Mouse (Mus musculus) heart, adult 11 months (tissue): ENCODE measurements around the gene Neurl4.

Source experiments
- DNase-seq: peaks from one replicate; pipeline ENCODE4 v3.0.0; 2022

Gene Neurl4

DNA sequence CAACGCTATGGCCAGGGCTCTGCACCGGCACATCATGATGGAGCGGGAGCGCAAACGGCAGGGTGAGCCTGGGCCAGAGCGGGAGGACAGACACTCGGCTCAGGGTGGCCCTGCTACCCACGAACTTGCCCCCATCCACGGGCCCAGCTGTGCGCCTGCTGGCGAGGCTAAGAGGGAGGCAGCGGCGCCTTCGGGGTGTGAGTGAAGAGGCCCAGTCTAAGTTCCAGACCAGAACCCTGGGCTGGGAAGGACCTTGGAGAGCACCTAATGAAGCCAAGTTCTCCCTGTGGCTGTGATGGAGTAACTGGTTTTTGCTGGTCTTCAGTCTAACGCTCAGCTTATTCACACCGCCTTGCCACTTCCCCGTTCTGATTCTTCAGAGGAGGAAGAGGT lies 13.5 kb downstream of the Neurl4 start:
- no peak for DNase-seq

DNA sequence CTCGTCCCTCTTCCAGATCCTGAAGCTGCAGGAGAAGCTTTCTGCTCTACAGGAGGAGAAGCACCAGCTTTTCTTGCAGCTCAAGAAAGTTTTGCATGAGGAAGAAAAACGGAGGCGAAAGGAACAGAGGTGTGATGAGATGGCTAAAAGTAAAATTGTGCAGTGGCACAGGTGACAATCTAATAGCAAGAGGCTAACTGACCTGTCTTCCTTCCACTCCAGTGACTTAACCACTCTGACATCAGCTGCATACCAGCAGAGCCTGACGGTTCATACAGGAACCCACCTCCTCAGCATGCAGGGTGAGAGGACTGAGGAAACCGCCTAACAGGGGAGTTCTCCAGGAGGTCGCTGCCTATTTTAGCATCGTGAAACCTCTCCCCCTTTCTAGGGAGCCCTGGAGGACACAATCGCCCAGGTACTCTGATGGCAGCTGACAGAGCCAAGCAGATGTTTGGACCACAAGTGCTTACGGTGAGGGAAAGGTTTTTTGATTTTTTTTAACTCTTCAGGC lies 14.1 kb downstream of the Neurl4 start:
- DNase-seq, result no peak

DNA sequence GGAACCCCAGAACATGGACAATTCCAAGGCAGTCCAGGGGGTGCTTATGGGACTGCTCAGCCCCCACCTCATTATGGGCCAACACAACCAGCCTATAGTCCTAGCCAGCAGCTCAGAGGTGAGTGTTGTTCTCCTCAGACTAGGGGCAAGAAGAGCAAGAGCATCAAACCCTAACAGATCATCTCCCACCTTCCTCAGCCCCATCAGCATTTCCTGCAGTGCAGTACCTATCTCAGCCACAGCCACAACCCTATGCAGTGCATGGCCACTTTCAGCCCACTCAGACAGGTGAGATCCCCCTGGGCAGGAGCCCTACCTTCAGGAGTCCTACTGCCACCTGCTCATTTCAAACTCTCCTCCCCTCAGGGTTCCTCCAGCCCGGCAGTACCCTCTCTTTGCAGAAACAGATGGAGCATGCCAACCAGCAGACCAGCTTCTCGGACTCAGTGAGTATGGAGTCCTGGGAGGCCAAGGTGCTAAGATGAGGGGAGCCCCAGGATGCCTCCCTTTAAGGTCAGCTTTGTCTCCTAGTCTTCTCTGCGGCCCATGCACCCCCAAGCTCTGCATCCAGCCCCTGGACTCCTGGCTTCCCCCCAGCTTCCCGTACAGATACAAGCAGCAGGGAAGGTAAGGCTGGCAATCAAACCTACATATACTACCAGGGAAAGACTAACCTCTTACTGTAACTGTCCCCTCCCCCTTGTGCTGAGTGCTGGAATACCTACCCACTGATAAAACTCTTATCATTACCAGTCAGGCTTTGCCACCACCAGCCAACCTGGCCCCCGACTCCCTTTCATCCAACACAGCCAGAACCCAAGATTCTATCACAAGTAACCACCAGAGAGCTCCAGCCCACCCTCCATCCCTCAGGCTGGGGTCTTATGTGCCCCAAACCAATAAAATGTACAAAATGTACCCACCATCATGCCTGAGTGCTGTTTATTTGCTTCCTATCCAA lies 15.1 kb downstream of the Neurl4 start:
- peak; percentile 90 for DNase-seq

GRCm38 (mm10) chr11:69916652-69917378 lies 15.9 kb downstream of the Neurl4 start:
- peak; percentile 91 for DNase-seq

GRCm38 (mm10) chr11:69917379-69917948 lies 16.6 kb downstream of the Neurl4 start:
- DNase-seq, result peak; percentile 76

GRCm38 (mm10) chr11:69918118-69918517 lies 17.2 kb downstream of the Neurl4 start:
- no peak for DNase-seq

GRCm38 (mm10) chr11:69919053-69919452 lies 18.2 kb downstream of the Neurl4 start:
- DNase-seq, result peak; percentile 90

GRCm38 (mm10) chr11:69919661-69920265 lies 18.9 kb downstream of the Neurl4 start:
- DNase-seq, result peak; percentile 99

GRCm38 (mm10) chr11:69920266-69921031 lies 19.6 kb downstream of the Neurl4 start:
- peak; percentile 98 for DNase-seq

DNA sequence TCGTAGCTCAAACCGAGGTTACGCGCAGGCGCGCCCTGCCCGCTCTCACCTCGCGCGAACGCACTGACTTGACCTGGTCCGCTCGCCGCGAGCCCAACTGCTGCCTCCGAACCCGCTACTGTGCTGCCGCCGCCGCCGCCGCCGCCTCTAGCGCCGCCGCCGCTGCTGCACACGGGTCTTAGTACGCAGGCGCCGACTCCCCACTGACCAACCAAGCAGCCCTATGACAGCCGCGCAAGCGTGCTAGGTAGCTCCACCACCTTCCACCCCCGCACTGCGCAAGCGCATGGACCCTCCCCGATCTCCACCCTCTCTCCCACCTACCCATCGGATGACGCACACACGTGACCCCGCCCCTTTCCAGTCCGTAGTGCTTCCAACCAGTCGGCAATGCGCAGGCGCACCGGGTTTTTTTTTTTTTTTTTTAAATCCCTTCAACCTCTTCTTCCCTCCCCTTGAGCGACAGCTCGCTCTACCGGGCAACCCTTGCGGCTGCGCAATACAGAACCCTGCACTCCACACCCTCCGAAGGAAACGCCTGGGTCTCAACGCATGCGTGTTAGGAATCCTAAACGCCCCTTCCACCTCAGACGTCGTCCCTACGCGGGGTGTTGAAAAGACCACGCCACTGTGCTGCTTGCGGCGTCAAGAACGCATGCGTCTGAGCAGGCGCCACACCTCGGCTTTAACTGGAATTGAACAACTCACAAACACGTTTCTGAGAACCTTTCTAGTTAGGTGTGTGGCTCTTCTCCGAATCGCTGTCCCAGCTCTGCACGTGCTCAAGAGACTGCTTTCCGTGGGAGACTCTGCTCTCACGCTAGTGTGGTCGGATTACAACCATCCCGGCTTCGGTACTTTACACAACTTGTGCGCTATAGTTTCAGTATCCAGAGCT lies 20.5 kb downstream of the Neurl4 start, which contains the start of gene Eif5a:
Gene Eif5a (minus strand): TSS at position 845 of the 898 bp plus-strand sequence.
- DNase-seq, result peak; percentile 100

DNA sequence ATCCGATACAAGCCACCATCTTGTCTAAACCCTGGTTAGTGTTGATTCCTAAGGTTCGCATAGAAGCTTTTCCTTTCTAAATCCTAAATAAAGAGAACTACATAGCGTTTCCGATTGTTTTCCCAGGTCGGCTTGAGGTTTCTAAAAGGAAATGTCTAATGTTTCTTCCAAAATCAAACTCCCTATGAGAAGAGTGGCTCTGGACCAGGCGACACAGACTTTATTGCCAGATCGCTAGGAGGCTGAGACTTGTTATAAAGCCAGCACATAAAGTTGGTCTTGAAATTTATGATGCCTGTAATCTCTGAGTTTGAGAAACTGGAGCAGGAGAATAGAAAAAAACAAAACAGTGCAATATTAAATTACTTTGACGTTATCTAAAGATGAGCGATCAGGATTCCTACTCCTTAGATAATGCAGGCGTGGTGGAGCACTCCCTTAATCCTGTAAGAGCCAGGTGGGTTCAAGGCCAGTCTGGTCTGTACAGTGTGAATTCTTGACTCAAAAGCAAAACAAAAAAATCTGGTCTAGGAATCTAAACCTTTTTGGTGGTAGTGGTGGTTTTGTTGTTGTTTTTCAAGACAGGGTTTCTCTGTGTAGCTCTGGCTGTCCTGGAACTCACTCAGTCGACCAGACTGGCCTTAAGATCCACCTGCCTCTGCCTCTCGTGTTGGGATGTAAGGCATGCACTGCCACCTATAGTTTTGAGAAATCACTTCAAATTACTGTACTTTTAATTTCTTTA lies 21.3 kb downstream of the Neurl4 start:
- DNase-seq, result no peak

GRCm38 (mm10) chr11:69922796-69923195 lies 21.9 kb downstream of the Neurl4 start:
- DNase-seq, result no peak

DNA sequence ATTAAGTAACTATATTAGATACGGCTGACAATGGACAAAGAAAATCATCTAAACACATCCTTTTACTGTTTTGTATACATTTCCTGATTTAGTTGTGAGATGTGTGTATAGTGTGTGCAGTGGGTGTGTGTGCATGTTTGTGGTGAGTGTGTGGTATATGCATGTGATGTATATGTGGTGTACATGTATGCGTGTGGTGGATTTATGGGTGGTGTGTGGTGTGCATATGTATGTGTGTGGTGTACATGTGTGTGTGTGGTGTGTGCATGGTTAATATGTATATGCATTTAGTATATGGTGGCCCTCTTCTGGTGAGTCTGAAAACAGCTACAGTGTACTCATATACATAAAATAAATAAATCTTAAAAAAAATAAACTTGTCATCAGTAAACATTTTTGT lies 26.6 kb downstream of the Neurl4 start:
- DNase-seq, result no peak

GRCm38 (mm10) chr11:69929712-69930111 lies 28.8 kb downstream of the Neurl4 start:
- no peak for DNase-seq

DNA sequence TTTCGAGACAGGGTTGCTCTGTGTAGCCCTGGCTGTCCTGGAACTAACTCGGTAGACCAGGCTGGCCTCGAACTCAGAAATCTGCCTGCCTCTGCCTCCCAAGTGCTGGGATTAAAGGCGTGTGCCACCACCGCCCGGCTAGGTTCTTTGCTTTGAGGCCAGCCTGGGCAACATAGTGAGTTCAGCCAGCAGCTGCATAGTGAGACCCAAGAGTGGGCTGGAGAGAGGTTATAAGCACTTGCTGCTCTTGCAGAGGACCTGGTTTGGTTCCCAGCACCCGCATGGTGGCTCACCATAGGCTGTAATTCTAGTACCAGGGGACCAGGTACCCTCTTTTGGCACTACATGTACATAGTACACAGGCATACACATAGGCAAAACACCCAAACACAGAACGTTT lies 29.3 kb downstream of the Neurl4 start:
- DNase-seq, result peak; percentile 84

DNA sequence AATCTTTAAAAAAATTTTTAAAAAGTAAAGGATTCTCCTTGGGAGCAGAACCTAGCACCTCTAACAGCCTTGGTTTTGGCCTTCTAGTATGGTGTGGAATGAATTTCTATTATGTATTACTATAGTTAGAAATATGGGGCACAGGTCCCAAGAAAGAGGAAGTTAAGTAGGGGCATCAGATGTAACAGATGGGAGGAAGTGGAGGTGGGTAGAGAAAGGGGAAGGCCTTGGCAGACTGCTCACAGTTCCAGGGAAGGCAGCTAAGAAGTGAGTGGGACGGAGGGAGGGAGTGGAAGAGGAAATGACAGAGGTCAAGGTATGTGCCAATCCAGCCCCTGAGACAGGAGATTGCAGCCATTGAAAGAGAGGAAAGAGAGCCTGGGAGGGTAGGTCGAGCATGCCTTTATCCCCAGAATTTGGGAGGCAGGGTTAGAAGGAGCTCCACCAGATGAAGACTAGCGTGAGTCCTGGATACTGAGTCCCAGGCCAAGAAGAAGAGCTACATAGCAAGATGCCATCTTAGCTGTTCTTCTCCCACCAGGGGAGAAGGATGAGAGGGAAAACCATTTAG lies 30.2 kb downstream of the Neurl4 start:
- DNase-seq, result peak; percentile 87

GRCm38 (mm10) chr11:69931769-69932168 lies 30.9 kb downstream of the Neurl4 start:
- peak; percentile 87 for DNase-seq

DNA sequence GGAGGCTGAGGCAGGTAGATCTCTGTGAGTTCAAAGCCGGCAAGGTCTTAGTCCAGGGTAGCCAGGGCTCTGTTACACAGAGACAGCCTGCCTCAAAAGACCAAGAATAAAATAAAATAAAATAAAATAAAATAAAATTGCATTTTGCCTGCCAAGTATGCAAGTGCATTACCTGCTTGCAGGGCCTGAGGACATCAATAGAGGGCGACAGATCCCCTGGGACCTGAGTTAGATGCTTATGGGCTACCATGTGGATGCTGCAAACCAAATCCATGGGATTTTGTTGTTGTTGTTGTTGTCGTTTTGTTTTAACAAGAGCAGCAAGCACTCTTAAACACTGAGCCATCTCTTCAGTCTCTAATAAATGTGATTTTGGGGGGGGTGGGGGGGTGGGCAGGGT lies 31.4 kb downstream of the Neurl4 start:
- no peak for DNase-seq

DNA sequence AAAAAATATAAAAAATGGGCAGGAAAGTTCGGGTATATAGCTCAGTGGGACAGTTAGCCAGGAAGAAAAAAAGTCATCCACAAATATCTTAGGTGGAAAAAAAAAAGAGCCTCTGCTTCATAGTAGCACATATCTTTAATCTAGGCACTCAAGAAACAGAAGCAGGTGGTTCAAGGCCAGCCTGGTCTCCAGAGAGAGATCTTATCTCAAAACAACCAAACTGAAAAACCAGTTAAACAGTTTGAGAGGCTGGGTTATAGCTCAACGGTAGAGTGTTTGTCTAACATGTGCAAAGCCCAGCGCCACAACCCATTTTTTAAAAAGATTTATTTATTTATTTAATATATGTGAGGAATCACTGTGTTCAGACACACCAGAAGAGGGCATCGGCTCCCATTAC lies 32.2 kb downstream of the Neurl4 start:
- no peak for DNase-seq

DNA sequence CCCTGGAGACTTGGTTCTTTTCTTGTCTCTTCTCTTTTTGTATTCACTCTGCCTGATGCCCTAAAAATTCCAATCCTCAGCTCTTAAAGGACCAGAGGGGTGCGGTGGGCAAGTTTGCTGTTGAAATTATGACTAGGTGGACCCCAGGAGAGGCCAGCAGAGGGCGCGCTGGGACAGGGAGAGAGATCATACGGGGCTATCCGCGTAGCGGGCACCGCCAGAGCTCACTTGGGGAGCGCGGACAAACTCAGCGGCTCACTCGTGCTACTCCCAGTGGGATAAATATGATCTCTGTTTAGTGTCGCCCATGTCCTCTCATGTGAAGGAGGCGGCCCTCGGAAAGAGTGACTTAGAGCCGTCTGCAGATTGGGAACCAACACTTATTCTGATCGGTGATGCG lies 33.3 kb downstream of the Neurl4 start:
- peak; percentile 98 for DNase-seq
